Mouse (Mus musculus) forebrain, embryonic 16.5 days (tissue): ENCODE results near the gene Hspg2. TPM values are rescaled to one million over a fixed set of nuclear protein-coding genes. Genes with fewer than 3 reads are reported as not detected.

Experiments
- ATAC-seq: fragments of 200-750 bp; cut with Nextera tagmentation; 2 replicates; pipeline ENCODE4 v1.8.0; 2017; ENCODE audit warnings: mild to moderate bottlenecking, moderate library complexity
- H3K27ac ChIP-seq: fragments of 300-500 bp; sonication (generic); 2 replicates; pipeline ENCODE4 v1.5.1; 2014; ENCODE audit warnings: low read length, control low read depth
- H3K27me3 ChIP-seq: fragments of 300-500 bp; sonication (generic); replicated peaks from 2 replicates; pipeline ENCODE4 v1.6.1; 2014; ENCODE audit warnings: low read length; ENCODE audit not compliant: control insufficient read depth, insufficient read depth
- H3K36me3 ChIP-seq: fragments of 300-500 bp; sonication (generic); 2 replicates; pipeline ENCODE4 v1.6.1; 2014; ENCODE audit not compliant: control insufficient read depth, insufficient read depth
- H3K4me1 ChIP-seq: fragments of 300-500 bp; sonication (generic); replicated peaks from 2 replicates; pipeline ENCODE4 v1.6.1; 2014; ENCODE audit warnings: low read length; ENCODE audit not compliant: control insufficient read depth, insufficient read depth
- H3K4me2 ChIP-seq: fragments of 300-500 bp; sonication (generic); 2 replicates; pipeline ENCODE4 v1.6.1; 2014; ENCODE audit warnings: mild to moderate bottlenecking, low read length, control low read depth
- H3K4me3 ChIP-seq: fragments of 300-500 bp; sonication (generic); replicated peaks from 2 replicates; pipeline ENCODE4 v1.5.1; 2014; ENCODE audit warnings: mild to moderate bottlenecking, low read length, control low read depth
- H3K9ac ChIP-seq: fragments of 300-500 bp; sonication (generic); replicated peaks from 2 replicates; pipeline ENCODE4 v1.6.1; 2014; ENCODE audit warnings: low read depth, low read length, control low read depth
- H3K9me3 ChIP-seq: fragments of 300-500 bp; sonication (generic); 2 replicates; pipeline ENCODE4 v1.6.1; 2016; ENCODE audit warnings: low read length; ENCODE audit not compliant: control insufficient read depth
- WGBS: fragments of 180-500 bp; shearing (Covaris S2); extraction: QIAGEN DNeasy Blood & Tissue Kit; methylation state at CpG from one replicate; pipeline ENCODE4 v1.1.7; 2014; 5-methylcytosine and 5-hydroxymethylcytosine counted together
- polyA plus RNA-seq: library from polyadenylated mRNA; unstranded; fragments of >200 nt; fragmentation: Nextera tagmentation; extraction: Ambion mirVana; gene quantifications from 2 replicates; pipeline ENCODE4 v1.2.1, GENCODE M21; 2015

Gene Hspg2
- polyA plus RNA-seq, 1 experiment from 2014 or later: 3.2 TPM

DNA sequence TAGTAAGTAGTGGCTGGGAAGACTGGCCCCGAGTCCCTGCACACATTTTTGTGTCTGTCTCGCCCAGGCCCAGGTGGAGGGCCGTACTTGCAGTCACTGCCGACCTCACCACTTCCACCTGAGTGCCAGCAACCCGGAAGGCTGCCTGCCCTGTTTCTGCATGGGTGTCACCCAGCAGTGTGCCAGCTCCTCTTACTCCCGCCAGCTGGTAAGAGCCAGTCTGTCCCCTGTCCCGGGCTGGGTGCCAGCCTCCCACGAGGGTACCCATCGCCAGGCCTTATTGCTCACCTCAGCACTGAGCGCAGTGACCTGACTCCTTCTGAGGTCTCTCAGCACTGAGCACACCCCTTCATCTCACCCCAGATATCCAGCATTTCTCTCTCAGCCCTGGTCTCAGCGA is 53.4 kb downstream of the Hspg2 start:
- Histone ChIP-seq H3K9me3 (no peaks in the 10 kb centered on the region), H3K9ac (no peak overlapping the region), H3K4me1 (no peaks in the 10 kb centered on the region), H3K4me3 (no peak overlapping the region), H3K36me3 (no peaks in the 10 kb centered on the region), H3K27ac (no peak overlapping the region), H3K27me3 (no peaks in the 10 kb centered on the region), H3K4me2 (no peak overlapping the region)
- WGBS: 81% methylated on average over 11 of the region's 11 CpGs
- no peak for ATAC-seq

DNA sequence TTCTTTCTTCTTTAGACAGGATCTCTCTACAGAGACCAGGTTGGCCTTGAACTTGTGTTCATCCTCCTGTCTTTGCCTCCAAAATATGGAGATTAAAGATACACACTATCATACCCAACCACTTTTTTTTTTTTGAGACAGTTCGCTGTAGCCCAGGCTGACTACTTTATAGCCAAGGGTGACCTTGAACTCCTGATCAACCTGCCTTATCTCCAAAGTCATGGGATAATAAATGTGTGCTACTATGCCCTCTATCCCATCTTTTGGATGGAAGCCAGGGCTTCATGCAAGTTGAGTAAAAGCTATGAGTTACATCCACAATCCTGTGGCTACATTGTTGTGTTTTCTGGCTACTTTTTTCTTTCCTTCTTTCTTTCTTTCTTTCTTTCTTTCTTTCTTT is 56.9 kb downstream of the Hspg2 start:
- Histone ChIP-seq H3K4me3 (no peak overlapping the region), H3K4me1 (no peaks in the 10 kb centered on the region), H3K27ac (no peak overlapping the region), H3K9ac (no peak overlapping the region), H3K36me3 (no peaks in the 10 kb centered on the region), H3K9me3 (no peaks in the 10 kb centered on the region), H3K4me2 (no peak overlapping the region), H3K27me3 (no peaks in the 10 kb centered on the region)
- WGBS: 100% methylated on average over 1 of the region's 1 CpGs
- no peak for ATAC-seq

DNA sequence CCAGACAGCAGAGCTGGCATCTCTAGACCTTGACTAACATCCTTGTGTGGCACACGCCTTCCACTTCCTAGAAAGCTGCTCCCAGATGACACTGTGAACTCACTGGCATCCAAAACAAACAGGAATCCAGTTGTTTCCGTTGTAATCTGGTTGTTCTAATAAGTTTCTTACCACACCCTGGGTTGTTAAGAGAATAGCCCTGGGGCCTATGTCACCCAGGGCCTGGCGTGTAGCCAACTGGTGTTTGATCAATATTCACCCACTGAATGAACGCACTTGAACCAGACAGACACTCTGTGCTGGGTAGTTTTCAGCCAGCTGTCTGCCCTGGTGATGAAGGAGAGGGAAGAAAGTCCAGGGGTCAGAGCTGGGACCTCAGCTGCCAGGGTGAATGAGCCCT is 58.8 kb downstream of the Hspg2 start:
- Histone ChIP-seq H3K9me3 (no peaks in the 10 kb centered on the region), H3K4me1 (no peaks in the 10 kb centered on the region), H3K4me3 (no peak overlapping the region), H3K27me3 (no peaks in the 10 kb centered on the region), H3K9ac (no peak overlapping the region), H3K27ac (no peak overlapping the region), H3K36me3 (no peaks in the 10 kb centered on the region), H3K4me2 (no peak overlapping the region)
- ATAC-seq: no peak
- WGBS: 55% methylated on average over 4 of the region's 4 CpGs

- H3K4me2 ChIP-seq: no peak overlapping the region
- no peak overlapping the region for H3K9ac ChIP-seq
- no peaks in the 10 kb centered on the region for H3K36me3 ChIP-seq
Measured at GRCm38 (mm10) chr4:137527872-137528271, 59.3 kb downstream of the Hspg2 start.

DNA sequence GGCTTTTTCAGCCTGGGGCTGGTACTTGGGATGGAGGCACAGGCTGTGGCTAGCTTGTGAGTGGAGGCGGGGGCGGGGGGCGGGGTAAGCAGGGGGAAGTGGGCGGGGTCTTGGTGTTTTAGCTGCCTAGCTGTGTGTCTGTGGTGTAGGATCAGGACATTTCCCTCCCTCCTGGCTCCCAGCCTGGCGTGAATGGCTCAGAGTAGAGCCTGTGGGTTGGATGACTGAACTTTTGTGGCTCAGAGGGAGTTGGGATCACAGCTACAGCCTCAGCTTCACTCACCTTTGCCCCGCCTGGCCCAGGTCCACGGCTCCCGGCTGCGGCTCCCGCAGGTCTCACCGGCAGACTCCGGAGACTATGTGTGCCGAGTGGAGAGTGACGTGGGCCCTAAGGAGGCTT is 71.8 kb downstream of the Hspg2 start:
- no peaks in the 10 kb centered on the region for H3K9me3 ChIP-seq
- H3K27me3 ChIP-seq: no peaks in the 10 kb centered on the region
- H3K9ac ChIP-seq: no peak overlapping the region
- no peaks in the 10 kb centered on the region for H3K36me3 ChIP-seq
- no peak overlapping the region for H3K27ac ChIP-seq
- 69% methylated on average over 14 of the region's 14 CpGs for WGBS
- no peak overlapping the region for H3K4me3 ChIP-seq
- no peak for ATAC-seq
- H3K4me1 ChIP-seq: no peaks in the 10 kb centered on the region
- no peak overlapping the region for H3K4me2 ChIP-seq

More at GRCm38 (mm10) chr4:137527872-137528271, 59.3 kb downstream of the Hspg2 start:
- Histone ChIP-seq H3K4me3 (no peak overlapping the region), H3K4me1 (no peaks in the 10 kb centered on the region), H3K9me3 (no peaks in the 10 kb centered on the region), H3K27ac (no peak overlapping the region), H3K27me3 (no peaks in the 10 kb centered on the region)
- no peak for ATAC-seq
- 83% methylated on average over 6 of the region's 6 CpGs for WGBS

GRCm38 (mm10) chr4:137542968-137543367 is 74.4 kb downstream of the Hspg2 start:
- no peak overlapping the region for H3K4me2 ChIP-seq
- no peak for ATAC-seq
- no peak overlapping the region for H3K27ac ChIP-seq
- no peak overlapping the region for H3K9ac ChIP-seq
- WGBS: 91% methylated on average over 10 of the region's 10 CpGs
- no peaks in the 10 kb centered on the region for H3K4me1 ChIP-seq
- no peaks in the 10 kb centered on the region for H3K27me3 ChIP-seq
- no peaks in the 10 kb centered on the region for H3K9me3 ChIP-seq
- H3K4me3 ChIP-seq: no peak overlapping the region
- no peaks in the 10 kb centered on the region for H3K36me3 ChIP-seq

DNA sequence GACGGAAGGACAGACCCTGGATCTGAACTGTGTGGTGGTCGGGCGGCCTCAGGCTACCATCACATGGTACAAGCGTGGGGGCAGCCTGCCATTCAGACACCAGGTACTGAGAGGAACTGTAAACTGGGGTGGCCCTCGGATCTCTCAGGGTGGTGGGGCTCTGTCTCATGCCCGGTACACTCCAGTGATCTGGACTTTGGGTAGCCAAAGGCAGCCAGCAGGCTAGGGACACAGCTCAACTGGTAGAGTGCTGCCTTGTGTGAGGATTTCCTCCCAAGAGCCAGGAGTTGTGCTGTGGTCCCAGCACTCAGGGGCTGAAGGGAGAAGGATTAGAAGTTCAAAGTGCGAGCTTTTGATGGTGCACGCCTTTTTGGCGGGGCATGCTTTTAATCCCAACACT is 77.0 kb downstream of the Hspg2 start:
- H3K36me3 ChIP-seq: no peaks in the 10 kb centered on the region
- H3K4me1 ChIP-seq: no peaks in the 10 kb centered on the region
- no peak overlapping the region for H3K4me3 ChIP-seq
- H3K9ac ChIP-seq: no peak overlapping the region
- H3K4me2 ChIP-seq: no peak overlapping the region
- WGBS: 96% methylated on average over 9 of the region's 9 CpGs
- no peak for ATAC-seq
- no peaks in the 10 kb centered on the region for H3K27me3 ChIP-seq
- H3K9me3 ChIP-seq: no peaks in the 10 kb centered on the region
- H3K27ac ChIP-seq: no peak overlapping the region

GRCm38 (mm10) chr4:137546003-137546525 is 77.5 kb downstream of the Hspg2 start:
- Histone ChIP-seq H3K4me2 (no peak overlapping the region), H3K9me3 (no peaks in the 10 kb centered on the region), H3K36me3 (no peaks in the 10 kb centered on the region), H3K27ac (no peak overlapping the region), H3K9ac (no peak overlapping the region), H3K4me3 (no peak overlapping the region), H3K4me1 (no peaks in the 10 kb centered on the region), H3K27me3 (no peaks in the 10 kb centered on the region)
- WGBS: 64% methylated on average over 5 of the region's 5 CpGs
- 0 out of 2 replicates have a peak, but pooled peaks have one; percentile 12 for ATAC-seq

GRCm38 (mm10) chr4:137553466-137553865 is 84.9 kb downstream of the Hspg2 start:
- no peaks in the 10 kb centered on the region for H3K36me3 ChIP-seq
- no peaks in the 10 kb centered on the region for H3K9me3 ChIP-seq
- no peak overlapping the region for H3K4me3 ChIP-seq
- WGBS: 92% methylated on average over 17 of the region's 17 CpGs
- no peaks in the 10 kb centered on the region for H3K27me3 ChIP-seq
- no peak overlapping the region for H3K4me2 ChIP-seq
- H3K9ac ChIP-seq: no peak overlapping the region
- H3K4me1 ChIP-seq: no peaks in the 10 kb centered on the region
- ATAC-seq: no peak
- no peak overlapping the region for H3K27ac ChIP-seq

- Histone ChIP-seq H3K4me2 (no peak overlapping the region), H3K9me3 (no peaks in the 10 kb centered on the region), H3K4me1 (no peaks in the 10 kb centered on the region), H3K9ac (no peak overlapping the region), H3K4me3 (no peak overlapping the region), H3K36me3 (no peaks in the 10 kb centered on the region), H3K27me3 (no peaks in the 10 kb centered on the region), H3K27ac (no peak overlapping the region)
- 82% methylated on average over 16 of the region's 16 CpGs for WGBS
- no peak for ATAC-seq
Measured at GRCm38 (mm10) chr4:137556673-137557210, 88.2 kb downstream of the Hspg2 start.
